Mouse (Mus musculus) heart, postnatal 0 days (tissue): ENCODE results near the gene Pcbp1.

Experiments used
- CTCF ChIP-seq: IDR thresholded peaks from 2 replicates; pipeline ENCODE4 v1.5.1; 2016; ENCODE audit warnings: antibody characterized with exemption, control low read depth, low read depth
- EP300 ChIP-seq: IDR thresholded peaks from 2 replicates; pipeline ENCODE4 v1.6.1; 2016; ENCODE audit warnings: antibody characterized with exemption, low read depth

GRCm38 (mm10) chr6:86489945-86490344 is 36.2 kb downstream of the Pcbp1 start:
- TF ChIP-seq EP300, result no peak
- no peak for TF ChIP-seq CTCF
